Mouse (Mus musculus) naive thymus-derived CD4-positive, alpha-beta T cell, adult 2 months (primary cell): ENCODE data around the gene Slc48a1.
A peak's percentile ranks its signal among the peaks of the same experiment; 100 is the strongest.

Experiments
- DNase-seq: peaks from one replicate; pipeline ENCODE4 v3.0.0-alpha.2; 2011; ENCODE audit warnings: low read depth

Slc48a1 gene

GRCm38 (mm10) chr15:97778311-97779098 lies at the start of gene Slc48a1:
Gene Slc48a1, plus strand, starts transcription at chr15:97778520.
- DNase-seq = no peak

GRCm38 (mm10) chr15:97728804-97729203 lies 49.5 kb upstream of the Slc48a1 start:
- DNase-seq = no peak

DNA sequence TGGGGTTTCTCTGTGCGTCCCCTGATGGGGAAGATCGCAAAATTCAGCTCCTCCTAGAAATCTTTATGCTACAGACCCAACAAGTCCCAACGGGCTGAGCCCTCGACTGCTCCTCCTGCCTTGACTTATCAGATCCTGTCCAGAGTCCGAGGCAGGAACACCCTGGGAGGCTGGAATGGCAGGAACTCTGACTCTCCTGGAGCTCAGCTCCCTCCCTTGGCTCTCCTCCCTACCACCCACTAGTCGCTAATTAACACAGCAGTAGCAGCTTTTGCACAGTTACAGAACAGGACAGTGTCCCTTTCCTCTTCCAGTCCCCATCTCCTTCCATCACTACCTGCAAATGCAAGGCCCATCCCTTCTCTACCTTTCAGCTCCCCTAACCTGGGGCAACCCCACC lies 48.0 kb upstream of the Slc48a1 start:
- no peak for DNase-seq

DNA sequence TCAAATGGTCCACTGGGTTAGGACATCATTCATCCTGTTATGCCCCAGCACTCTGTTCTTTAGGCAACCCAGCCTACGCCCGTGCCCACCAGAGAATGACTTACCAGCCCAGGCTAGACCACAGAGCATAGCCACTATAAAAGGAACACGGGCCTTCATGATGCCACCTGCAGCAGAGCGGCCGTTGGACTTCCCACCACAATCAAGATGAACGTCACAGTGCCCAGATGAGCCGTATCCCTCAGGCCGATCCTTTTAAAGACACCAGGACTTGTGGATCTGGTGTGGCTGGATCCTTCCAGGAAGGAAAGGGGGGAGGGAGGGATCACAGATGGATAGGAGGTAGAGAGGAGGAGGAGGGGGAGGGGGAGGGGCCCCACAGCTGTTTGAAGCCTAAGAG lies 47.2 kb upstream of the Slc48a1 start, which contains the start of gene Endou:
Gene Endou (minus strand): TSS at position 229 of the 400 bp plus-strand sequence.
- no peak for DNase-seq

DNA sequence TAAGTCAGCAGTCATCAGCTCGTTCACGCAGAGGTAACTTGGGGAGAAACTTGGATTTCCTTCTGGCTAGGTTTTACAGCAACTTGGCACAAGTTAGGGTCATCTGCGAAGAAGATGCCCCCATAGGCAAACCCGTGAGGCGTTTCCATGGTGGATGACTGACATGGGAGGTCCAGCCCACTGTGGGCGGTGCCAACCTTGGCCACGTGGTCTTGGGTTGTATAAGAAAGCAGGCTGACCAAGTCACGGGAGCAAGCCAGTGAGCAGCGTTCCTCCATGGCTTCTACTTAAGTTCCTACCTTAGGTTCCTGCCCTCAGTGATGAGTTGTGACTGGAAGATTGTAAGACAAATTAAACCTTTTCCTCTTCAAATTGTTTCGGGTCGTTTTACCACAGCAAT lies 46.3 kb upstream of the Slc48a1 start:
- DNase-seq = no peak

- no peak for DNase-seq
Measured at GRCm38 (mm10) chr15:97738923-97739322, 39.4 kb upstream of the Slc48a1 start.

DNA sequence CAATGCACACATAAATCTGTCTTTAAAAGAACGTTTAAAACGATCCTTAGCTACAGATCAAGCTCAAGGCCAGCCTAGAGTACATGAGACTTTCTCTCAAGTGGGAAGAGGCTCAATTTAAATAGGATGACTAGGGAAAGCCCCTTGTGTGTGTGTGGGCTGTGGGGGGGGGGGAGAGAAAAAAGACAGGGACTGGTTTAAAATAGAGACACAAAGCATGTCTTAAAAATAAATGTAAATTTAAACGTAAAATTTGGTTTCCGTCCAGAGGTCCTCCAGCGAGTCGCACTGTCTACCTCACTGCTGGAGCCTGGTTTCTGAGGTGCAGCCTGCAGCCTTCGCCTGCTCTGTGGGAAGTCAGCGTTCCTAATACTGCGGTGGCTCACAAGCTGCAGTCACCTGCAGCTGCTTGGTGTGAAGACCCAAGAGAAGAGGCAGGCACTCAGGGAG lies 38.0 kb upstream of the Slc48a1 start:
- no peak for DNase-seq

DNA sequence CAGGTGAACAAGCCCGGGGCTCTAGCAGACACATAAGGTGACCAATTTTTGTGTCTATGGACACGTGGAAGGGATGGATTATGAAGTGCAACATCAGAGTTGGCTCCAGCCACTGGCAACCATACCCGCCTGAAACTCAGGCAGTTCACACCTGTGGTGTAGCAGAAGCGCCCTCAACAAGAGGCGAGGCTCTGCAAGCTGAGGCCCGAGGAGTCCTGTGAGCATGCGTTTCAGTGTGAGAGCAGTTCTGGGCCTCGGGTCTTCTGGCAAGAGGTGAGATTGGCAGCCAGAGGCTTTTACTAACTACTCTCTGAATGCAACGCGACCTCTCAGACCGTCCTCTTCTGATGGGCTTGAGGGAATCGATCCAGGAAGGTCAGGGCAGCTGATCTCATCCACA lies 36.7 kb upstream of the Slc48a1 start:
- DNase-seq = no peak

DNA sequence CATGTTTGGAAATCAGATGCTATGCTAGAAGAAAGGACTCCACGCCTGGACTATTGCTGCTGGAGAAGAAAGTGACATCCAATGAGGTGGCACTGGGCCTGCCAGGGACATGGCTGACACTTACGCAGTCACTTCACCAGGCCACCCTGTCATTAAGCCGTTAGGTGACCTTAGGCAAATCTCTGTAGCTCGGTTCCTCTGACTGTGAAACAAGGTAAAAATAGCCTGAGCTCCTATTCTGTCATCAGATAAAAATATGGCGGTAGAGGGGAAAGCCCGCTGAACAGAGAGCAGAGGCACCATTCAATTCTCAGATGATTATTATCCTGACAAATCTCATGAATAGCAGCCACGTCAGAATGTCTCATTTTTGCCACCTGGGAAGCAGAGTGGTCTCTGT lies 36.2 kb upstream of the Slc48a1 start:
- DNase-seq = no peak

- no peak for DNase-seq
Measured at GRCm38 (mm10) chr15:97742600-97742999, 35.7 kb upstream of the Slc48a1 start.

GRCm38 (mm10) chr15:97743210-97743609 lies 35.1 kb upstream of the Slc48a1 start:
- DNase-seq = no peak

DNA sequence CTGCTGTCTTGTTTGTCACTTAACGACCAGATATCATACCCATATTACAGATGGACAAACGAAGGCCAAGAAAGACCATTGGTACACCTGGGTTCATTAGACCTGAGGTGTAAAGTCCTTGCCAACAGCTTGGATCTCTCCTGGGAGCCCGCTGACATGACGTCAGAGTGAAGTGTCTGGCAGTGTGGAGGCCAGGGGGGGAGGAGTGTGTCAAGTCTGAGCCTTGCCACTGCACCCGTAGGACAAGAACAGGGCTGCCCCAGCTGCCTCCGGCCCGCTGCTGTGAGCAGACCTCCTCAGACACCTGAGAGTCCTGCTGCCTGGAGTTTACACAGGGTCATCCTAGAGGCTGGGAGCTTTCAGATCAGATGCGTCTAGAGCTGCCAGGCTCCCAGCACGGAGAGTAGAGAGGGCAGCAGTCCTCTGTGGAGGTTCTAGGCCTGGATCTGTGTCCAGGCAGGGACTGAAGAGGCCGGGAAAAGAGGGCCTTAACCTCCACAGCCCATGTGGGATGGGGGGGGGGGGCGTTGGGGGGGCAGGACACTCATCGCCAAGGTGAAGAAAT lies 34.3 kb upstream of the Slc48a1 start:
- no peak for DNase-seq

GRCm38 (mm10) chr15:97744930-97745329 lies 33.4 kb upstream of the Slc48a1 start:
- DNase-seq = no peak

GRCm38 (mm10) chr15:97745331-97745730 lies 33.0 kb upstream of the Slc48a1 start:
- DNase-seq = no peak

DNA sequence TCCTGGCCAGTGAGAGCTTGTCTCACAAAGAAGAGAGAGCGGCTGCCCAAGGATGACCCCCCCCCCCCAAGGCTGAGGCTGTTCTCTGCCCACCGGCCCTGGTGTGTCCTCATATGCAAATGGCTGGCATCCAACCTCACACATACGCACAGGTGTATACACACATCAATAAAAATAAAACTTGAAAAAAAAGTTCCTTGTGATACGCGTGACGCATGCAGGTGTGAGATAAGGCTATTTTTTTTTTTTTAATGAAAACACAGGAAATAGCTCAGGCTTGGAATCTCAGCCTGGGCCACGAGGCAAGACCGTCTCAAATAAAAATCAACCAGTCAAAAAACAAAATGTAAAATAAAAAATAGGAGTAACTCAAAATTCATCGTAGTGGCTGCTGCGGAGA lies 32.0 kb upstream of the Slc48a1 start:
- DNase-seq = no peak

- DNase-seq = no peak
Measured at GRCm38 (mm10) chr15:97746748-97747147, 31.6 kb upstream of the Slc48a1 start.

GRCm38 (mm10) chr15:97747486-97747885 lies 30.8 kb upstream of the Slc48a1 start:
- DNase-seq = no peak

GRCm38 (mm10) chr15:97748309-97748708 lies 30.0 kb upstream of the Slc48a1 start:
- DNase-seq = no peak

- no peak for DNase-seq
Measured at GRCm38 (mm10) chr15:97748964-97749363, 29.4 kb upstream of the Slc48a1 start.

GRCm38 (mm10) chr15:97749397-97749796 lies 28.9 kb upstream of the Slc48a1 start:
- DNase-seq = no peak

DNA sequence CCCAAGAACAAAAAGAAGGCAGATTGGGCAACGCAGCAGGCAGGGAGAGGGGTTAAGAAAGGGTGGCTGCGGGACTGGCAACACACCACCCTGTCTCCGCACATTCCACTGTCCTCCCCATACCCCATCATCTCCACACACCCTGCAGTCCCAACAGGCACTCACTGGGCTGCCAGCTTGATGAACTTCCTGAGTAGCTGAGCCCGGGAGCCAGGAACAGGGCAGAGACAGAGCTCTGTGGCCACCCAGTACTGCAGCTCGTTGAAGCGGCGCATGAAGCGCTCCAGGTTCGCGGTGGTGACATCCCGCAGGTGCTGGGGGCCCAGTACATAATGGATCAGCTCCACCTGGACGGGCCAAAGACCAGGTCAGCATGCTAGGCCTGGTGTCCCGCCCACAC lies 28.5 kb upstream of the Slc48a1 start:
- DNase-seq = no peak

GRCm38 (mm10) chr15:97750697-97751096 lies 27.6 kb upstream of the Slc48a1 start:
- peak; percentile 46 for DNase-seq

DNA sequence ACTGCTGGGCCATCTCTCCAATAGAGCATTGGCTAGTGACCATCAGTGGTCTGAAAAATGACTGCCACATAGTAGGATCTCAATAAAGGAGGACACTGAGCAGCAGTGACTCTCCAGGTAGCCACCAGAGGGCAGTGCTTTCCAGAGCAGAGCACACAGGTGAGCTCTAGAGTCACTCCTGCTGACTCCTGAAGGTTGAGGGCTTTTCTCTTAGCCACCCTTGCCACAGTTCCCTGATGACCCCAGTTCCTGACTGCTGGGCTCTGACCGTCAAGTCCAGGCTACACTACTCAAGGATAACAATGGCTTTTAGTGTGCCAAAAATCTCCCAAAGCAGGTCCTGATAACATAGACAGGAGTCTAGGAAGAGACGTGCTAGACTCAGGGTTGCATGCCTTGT lies 26.6 kb upstream of the Slc48a1 start:
- peak; percentile 73 for DNase-seq

DNA sequence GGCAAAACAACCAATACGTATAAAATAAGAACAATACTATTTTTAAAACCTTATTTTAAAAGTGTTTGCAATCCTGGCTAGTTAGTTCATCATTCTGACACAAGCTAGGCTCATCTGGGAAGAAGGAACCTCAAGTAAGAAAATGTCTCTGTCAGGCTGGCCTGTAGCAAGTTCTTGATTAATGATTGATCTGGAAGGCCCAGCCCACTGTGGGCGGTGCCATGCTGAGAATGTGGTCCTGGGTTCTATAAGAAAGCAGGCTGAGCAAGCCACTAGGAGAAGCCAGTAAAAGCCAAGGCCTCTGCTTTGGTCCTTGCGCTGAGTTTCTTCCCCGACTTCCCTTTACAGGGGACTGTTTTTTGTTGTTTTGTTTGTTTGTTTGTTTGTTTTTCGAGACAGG lies 25.8 kb upstream of the Slc48a1 start:
- DNase-seq = no peak
